Mouse (Mus musculus) bone marrow macrophage, adult 2 months (primary cell): Measurements from ENCODE around the gene Nab2.

Source experiments
- CTCF ChIP-seq: IDR thresholded peaks from 2 replicates; pipeline ENCODE4 v1.5.1; 2012; ENCODE audit warnings: low read depth, mild to moderate bottlenecking, low read length, moderate library complexity
- POLR2A ChIP-seq: IDR thresholded peaks from 2 replicates; pipeline ENCODE4 v1.6.1; 2012; ENCODE audit warnings: mild to moderate bottlenecking, low read depth, low read length, borderline replicate concordance

DNA sequence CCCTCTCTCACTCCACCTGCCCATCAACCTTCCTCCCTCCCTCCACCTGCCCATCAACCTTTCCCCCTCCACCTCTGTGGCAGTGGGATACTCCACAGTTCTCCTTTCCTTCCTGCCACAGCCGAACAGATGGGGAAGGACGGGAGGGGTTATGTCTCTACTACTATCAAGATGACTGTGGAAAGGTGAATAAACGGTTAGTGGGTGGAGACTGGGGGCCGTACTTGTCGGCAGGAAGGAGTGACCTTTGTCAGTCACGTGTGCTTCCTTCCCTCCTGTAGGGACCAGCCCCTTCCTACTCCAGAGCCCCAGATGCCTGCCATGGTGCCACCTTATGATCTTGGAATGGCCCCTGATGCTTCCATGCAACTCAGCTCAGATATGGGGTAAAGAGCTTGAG, 10.3 kb downstream of the Nab2 start:
- TF ChIP-seq CTCF (no peak), POLR2A (no peak)
